Mouse (Mus musculus) liver, embryonic 14.5 days (tissue): Measurements from ENCODE around the gene Slc26a6. TPM values are rescaled to one million over a fixed set of nuclear protein-coding genes. Genes with fewer than 3 reads are reported as not detected.

Experiments
- ATAC-seq: fragments of 200-750 bp; cut with Nextera tagmentation; 2 replicates; pipeline ENCODE4 v1.8.0; 2017; ENCODE audit warnings: moderate number of reproducible peaks, mild to moderate bottlenecking, moderate library complexity; ENCODE audit not compliant: insufficient read depth
- DNase-seq, 3 experiments: peaks; one replicate each; pipeline ENCODE4 v3.0.0-alpha.2; 2012 to 2013; ENCODE audit warnings: low read depth in 3 of 3, low spot score in 3 of 3
- H3K27ac ChIP-seq: fragments of 300-500 bp; sonication (generic); 2 replicates; pipeline ENCODE4 v1.5.1; 2014; ENCODE audit warnings: moderate library complexity, mild to moderate bottlenecking, control low read depth, inconsistent platforms
- H3K27me3 ChIP-seq: fragments of 300-500 bp; sonication (generic); 2 replicates; pipeline ENCODE4 v1.6.1; 2014; ENCODE audit warnings: mild to moderate bottlenecking, low read length, moderate library complexity; ENCODE audit not compliant: control insufficient read depth, insufficient read depth
- H3K36me3 ChIP-seq: fragments of 300-500 bp; sonication (generic); replicated peaks from 2 replicates; pipeline ENCODE4 v1.6.1; 2014; ENCODE audit warnings: low read depth; ENCODE audit not compliant: control insufficient read depth, insufficient read depth
- H3K4me1 ChIP-seq, 2 experiments: fragments of 200-500 bp in 1 of 2; fragments of 300-500 bp in 1 of 2; sonication (generic) in 1 of 2; replicated peaks; 2 replicates each; pipeline ENCODE4 v1.6.1; 2012 to 2014; ENCODE audit warnings: antibody characterized with exemption in 1 of 2, inconsistent platforms in 1 of 2, low read length in 1 of 2; ENCODE audit not compliant: control insufficient read depth in 2 of 2, insufficient read depth in 2 of 2
- H3K4me2 ChIP-seq: fragments of 300-500 bp; sonication (generic); 2 replicates; pipeline ENCODE4 v1.6.1; 2014; ENCODE audit warnings: low read depth, mild to moderate bottlenecking, control low read depth, moderate library complexity
- H3K4me3 ChIP-seq, 2 experiments: fragments of 200-500 bp in 1 of 2; fragments of 300-500 bp in 1 of 2; sonication (generic) in 1 of 2; 2 replicates each; pipeline ENCODE4 v1.5.1; 2012 to 2014; ENCODE audit warnings: low read depth in 2 of 2, low read length in 2 of 2, mild to moderate bottlenecking in 2 of 2, control low read depth in 1 of 2, inconsistent platforms in 1 of 2, moderate library complexity in 1 of 2; ENCODE audit not compliant: insufficient read depth in 1 of 2
- H3K9ac ChIP-seq: fragments of 300-500 bp; sonication (generic); replicated peaks from 2 replicates; pipeline ENCODE4 v1.6.1; 2014; ENCODE audit warnings: mild to moderate bottlenecking, control low read depth, moderate library complexity
- H3K9me3 ChIP-seq: fragments of 300-500 bp; sonication (generic); 2 replicates; pipeline ENCODE4 v1.6.1; 2016; ENCODE audit warnings: low read length, mixed read lengths; ENCODE audit not compliant: control insufficient read depth
- CTCF ChIP-seq: IDR thresholded peaks from 2 replicates; pipeline ENCODE4 v1.5.1; 2016; ENCODE audit warnings: antibody characterized with exemption, low read depth, control low read depth
- EP300 ChIP-seq: IDR thresholded peaks from 2 replicates; pipeline ENCODE4 v1.6.1; 2016; ENCODE audit warnings: antibody characterized with exemption, low read depth
- WGBS: fragments of 180-500 bp; shearing (Covaris S2); extraction: QIAGEN DNeasy Blood & Tissue Kit; methylation state at CpG from one replicate; pipeline ENCODE4 v1.1.7; 2014; ENCODE audit not compliant: insufficient replicate concordance; 5-methylcytosine and 5-hydroxymethylcytosine counted together
- polyA plus RNA-seq, 2 experiments: library from polyadenylated mRNA; depleted of rRNA in 1 of 2; stranded (reverse) in 1 of 2; unstranded in 1 of 2; fragments of >200 nt; fragmentation: Nextera tagmentation in 1 of 2; extraction: Ambion mirVana in 1 of 2; gene quantifications; 2 replicates each; pipeline versions ENCODE4 v1.2.1 to v1.2.3; 2012 to 2014

The Slc26a6 gene
- polyA plus RNA-seq, 2 experiments, result 4.6 to 7.0 TPM

DNA sequence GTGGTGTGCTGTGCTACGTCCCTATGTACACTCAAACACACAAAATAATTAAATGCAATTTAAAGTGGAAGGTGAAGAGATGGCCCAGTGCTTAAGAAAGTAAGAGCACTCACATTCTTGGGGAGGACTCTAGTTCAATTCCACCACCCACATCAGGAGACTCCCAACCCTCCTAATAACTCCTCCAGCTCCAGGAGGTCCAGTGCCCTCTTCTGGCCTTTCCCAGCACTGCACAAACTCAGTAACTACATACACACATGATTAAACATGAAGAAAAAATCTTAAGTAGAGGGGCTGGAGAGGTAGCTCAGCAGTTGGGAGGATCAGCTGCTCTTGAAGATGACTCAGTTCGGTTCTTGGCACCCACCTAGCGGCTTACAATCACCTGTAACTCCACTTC lies 33.6 kb upstream of the Slc26a6 start:
- H3K4me3 ChIP-seq, result no peak overlapping the region
- no peak for DNase-seq
- 40% methylated on average over 3 of the region's 3 CpGs for WGBS

GRCm38 (mm10) chr9:108820077-108820476 lies 33.0 kb upstream of the Slc26a6 start:
- no peak overlapping the region for H3K27ac ChIP-seq
- H3K4me2 ChIP-seq, result no peak overlapping the region
- ATAC-seq (no peak), DNase-seq (no peak)
- H3K9ac ChIP-seq, result no peak overlapping the region
- WGBS, result 49% methylated on average over 5 of the region's 5 CpGs
- no peaks in the 10 kb centered on the region for H3K36me3 ChIP-seq
- peaks cover 25% of the 10 kb centered on the region for H3K27me3 ChIP-seq
- no peaks in the 10 kb centered on the region for H3K9me3 ChIP-seq
- no peaks in the 10 kb centered on the region for H3K4me1 ChIP-seq
- TF ChIP-seq CTCF (no peak), EP300 (no peak)
- H3K4me3 ChIP-seq, result no peak overlapping the region

More for the DNA sequence above, 33.6 kb upstream of the Slc26a6 start:
- Histone ChIP-seq H3K4me1 (no peaks in the 10 kb centered on the region), H3K4me2 (no peak overlapping the region), H3K9ac (no peak overlapping the region), H3K9me3 (no peaks in the 10 kb centered on the region), H3K36me3 (peaks cover 1% of the 10 kb centered on the region), H3K27me3 (peaks cover 19% of the 10 kb centered on the region), H3K27ac (no peak overlapping the region)
- TF ChIP-seq CTCF (peak; percentile 78), EP300 (no peak)
- ATAC-seq, result no peak

DNA sequence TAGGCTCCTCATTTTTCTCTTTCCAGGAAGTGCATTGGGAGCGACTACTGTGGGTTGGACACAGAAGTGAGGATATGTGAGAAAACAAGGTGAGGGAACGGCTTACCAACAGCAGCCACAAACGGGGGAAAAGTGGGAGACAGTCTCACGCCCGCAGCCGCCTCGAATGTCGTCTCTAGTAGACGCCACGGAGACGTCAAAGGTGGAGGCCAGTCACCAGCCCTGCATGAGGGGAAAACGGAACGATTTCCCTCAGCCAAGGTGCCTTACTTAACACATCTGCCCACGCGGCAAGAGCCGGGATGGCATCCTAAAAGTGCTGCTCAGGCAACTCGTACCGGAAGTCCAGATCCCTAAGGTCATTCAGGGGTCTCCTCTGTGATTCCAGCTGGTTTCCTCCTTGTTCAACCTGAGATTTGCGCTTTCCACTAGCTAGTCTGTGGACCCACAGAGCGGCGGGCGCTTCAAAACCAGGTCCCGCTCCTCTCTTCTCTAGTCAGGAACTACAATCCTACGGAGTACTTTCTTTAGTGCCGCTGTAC lies 28.9 kb upstream of the Slc26a6 start:
- 6% methylated on average over 25 of the region's 25 CpGs for WGBS
- Histone ChIP-seq H3K9me3 (no peaks in the 10 kb centered on the region), H3K27me3 (peaks cover 65% of the 10 kb centered on the region), H3K4me3 (no peak overlapping the region), H3K36me3 (no peaks in the 10 kb centered on the region), H3K9ac (no peak overlapping the region), H3K27ac (no peak overlapping the region), H3K4me2 (no peak overlapping the region), H3K4me1 (no peaks in the 10 kb centered on the region)
- no peak for DNase-seq
- TF ChIP-seq EP300 (no peak), CTCF (no peak)
- no peak for ATAC-seq

DNA sequence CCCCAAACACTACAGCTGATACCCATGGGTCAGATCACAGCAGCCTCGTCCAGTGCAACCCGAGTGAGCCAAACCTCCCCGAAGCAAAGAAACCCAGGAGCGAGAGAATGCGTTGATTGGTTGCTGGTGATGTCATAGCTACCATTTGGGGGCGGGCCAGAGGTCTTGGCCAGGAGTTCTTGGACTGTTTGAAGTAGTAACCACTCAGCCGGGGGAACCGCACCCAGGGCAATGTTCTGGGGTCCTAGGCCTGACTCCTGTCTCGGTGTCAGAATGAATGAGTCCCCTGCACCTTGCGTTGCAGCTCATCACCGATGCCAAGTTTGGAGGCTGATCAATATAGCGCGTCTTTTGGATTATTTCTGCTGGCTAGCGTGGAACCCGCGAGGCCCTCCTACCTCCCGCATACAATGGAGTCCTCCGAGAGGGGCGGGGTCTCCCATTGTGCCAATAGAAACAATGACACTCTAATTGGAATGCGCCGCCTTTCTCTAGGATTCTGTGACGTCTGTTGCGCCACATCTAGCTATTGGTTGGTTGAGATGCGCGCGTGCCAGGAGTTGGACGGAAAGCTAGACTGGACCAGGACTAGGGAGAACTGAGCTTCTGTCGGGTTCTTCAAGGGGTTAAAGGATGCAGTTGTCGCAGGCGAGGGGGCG lies 28.2 kb upstream of the Slc26a6 start:
- Histone ChIP-seq H3K9ac (no peak overlapping the region), H3K4me3 (no peak overlapping the region), H3K4me1 (no peaks in the 10 kb centered on the region), H3K9me3 (no peaks in the 10 kb centered on the region), H3K36me3 (no peaks in the 10 kb centered on the region), H3K27ac (no peak overlapping the region), H3K27me3 (peaks cover 70% of the 10 kb centered on the region), H3K4me2 (no peak overlapping the region)
- no peak for ATAC-seq
- no peak for DNase-seq
- TF ChIP-seq CTCF (no peak), EP300 (no peak)
- 4% methylated on average over 31 of the region's 31 CpGs for WGBS

DNA sequence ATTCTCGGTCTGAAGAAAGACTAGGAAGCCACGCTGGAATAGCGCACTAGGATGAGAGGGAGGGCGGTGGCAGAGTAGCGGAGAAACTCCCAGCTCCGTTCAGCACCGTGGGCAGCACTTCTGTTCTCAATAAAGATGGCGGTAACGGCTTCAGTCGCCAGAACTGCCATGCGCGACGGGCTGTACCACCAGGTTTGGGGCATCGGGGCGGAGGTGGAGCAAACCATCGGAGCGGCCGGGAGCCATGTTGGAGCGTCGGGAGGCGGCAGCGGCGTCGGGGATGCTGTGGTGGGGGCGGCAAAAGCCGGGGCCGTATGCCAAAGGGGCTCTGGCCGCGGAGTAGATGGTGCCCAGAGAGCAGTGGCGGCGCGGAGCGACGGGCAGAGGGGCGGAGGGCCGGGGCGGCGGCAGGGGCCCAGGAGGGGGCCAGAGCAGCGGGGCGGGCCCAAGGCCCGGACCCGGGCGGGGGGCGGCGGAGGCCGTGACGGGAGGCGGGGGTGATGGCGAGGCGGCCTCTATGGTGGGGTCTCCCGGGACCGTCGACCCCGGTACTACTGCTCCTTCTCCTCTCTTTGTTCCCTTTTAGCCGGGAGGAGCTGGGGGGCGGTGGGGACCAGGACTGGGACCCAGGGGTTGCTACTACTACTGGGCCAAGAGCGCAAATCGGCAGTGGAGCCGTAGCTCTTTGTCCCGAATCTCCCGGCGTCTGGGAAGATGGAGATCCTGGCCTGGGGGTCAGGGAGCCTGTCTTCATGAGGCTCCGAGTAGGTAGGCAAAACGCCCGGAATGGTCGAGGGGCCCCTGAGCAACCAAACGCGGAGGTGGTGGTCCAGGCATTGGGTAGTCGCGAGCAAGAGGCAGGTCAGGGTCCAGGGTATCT lies 27.0 kb upstream of the Slc26a6 start, which contains the start of gene Celsr3:
TSS of gene Celsr3 (plus strand) at position 501 of the 880 bp plus-strand sequence.
- 3% methylated on average over 66 of the region's 70 CpGs for WGBS
- DNase-seq (peak; percentile 43 to 51 (median 49)), ATAC-seq (peak; percentile 51)
- TF ChIP-seq EP300 (no peak), CTCF (no peak)
- H3K4me1 ChIP-seq, result no peaks in the 10 kb centered on the region
- H3K4me3 ChIP-seq, result peak within 1 kb of the TSS; percentile 16 to 29
- H3K9ac ChIP-seq, result no peak within 1 kb of the TSS
- H3K4me2 ChIP-seq, result peak within 1 kb of the TSS; percentile 51
- no peaks in the 10 kb centered on the region for H3K9me3 ChIP-seq
- H3K27ac ChIP-seq, result no peak within 1 kb of the TSS
- peaks cover 78% of the 10 kb centered on the region for H3K27me3 ChIP-seq
- H3K36me3 ChIP-seq, result no peaks in the 10 kb centered on the region
